Mouse (Mus musculus) lung, embryonic 15.5 days (tissue): Measurements from ENCODE around the gene Lig4. TPM values are rescaled to one million over a fixed set of nuclear protein-coding genes. Genes with fewer than 3 reads are reported as not detected.

ENCODE experiments used
- polyA plus RNA-seq: library from polyadenylated mRNA; unstranded; fragments of >200 nt; fragmentation: Nextera tagmentation; extraction: Ambion mirVana; gene quantifications from 2 replicates; pipeline ENCODE4 v1.2.1, GENCODE M21; 2015

Lig4 gene
- polyA plus RNA-seq, 1 experiment from 2014 or later = 5.0 TPM

Other genes starting within 250 kb of the Lig4 start
- gene Fam155a, start 206.5 kb downstream of the Lig4 start, polyA plus RNA-seq = 0.15 and 0.18 TPM in 2 replicates
- gene Gm10217, start 113.4 kb downstream of the Lig4 start, polyA plus RNA-seq = not detected in 2 replicates
- gene Abhd13, start within 50 bp of the Lig4 start, polyA plus RNA-seq = 15.9 and 17.1 TPM in 2 replicates
- 1.6 and 1.7 TPM in 2 replicates for gene Tnfsf13b, start 28.8 kb upstream of the Lig4 start, polyA plus RNA-seq
- 0.67 and 0.68 TPM in 2 replicates for gene Myo16, start 176.2 kb upstream of the Lig4 start, polyA plus RNA-seq